18 mouse cellular contexts compared by ENCODE assay signal in the genomic region with DNA sequence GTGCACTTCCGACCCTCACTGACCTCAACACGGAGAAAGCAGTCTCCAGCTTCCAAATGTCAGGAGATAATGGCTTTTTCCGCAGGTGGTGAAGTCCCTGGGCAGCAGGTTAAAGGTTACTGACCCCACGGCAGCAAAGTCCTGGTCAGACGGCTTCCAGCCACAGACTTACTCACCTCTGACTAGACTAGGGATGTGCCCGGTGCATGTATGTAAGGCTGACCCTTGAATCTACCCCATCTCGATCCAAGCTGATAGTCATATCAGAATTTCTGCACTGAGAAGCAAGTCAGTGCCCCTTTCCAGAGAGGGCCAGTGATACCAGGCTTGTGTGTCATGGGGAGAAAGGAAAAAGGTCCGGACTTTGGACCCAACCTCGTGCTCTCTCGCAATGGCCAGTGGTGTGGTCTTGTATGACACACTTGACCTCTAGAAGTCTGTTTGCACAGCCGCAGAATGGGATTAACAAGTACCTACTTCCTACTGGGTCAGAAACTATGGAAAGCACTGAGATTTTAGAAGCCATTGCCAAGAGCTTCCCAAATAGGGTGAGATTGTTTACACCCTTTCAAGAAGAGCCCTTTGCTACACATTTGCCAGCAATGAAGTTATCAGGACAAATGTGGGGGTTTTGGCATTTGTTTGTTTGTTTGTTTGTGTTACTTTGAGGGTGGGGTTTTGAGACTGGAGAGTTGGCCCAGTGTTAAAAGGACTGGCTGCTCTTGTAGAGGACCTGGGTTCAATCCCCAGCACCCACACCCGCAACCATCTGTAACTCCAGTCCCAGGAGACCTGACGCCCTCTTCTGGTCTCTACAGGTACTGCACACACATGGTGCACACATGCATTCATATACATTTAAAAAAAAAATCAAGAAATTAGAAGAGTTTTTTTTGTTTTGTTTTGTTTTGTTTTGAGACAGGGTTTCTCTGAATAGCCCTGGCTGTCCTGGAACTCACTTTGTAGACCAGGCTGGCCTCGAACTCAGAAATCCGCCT. TPM values are rescaled to one million over a fixed set of nuclear protein-coding genes. Genes with fewer than 3 reads are reported as not detected.
DNase-seq lines count a peak whose midpoint lies in the region; ATAC-seq lines count a peak whose summit lies in the region.
"Had no signal": no experiment of that assay in that cellular context is flagged by ENCODE, and none has a peak within 500 bp of the region (broad histone marks: within the 10 kb centered on the region; RNA-seq: fewer than 3 reads in every experiment).

No protein-coding gene starts in this region.

- no peak for DNase-seq in liver, embryonic 11.5 days (ENCODE audit: low spot score)
- peak; percentile 60 for DNase-seq in adipocyte (ENCODE audit: low spot score)
- DNase-seq in adrenal gland, postnatal 25 days: no peak
- no peak for DNase-seq in spleen, adult 18-20 months
- DNase-seq: adrenal gland, postnatal 14 days; gastrocnemius, postnatal 25 days; kidney, adult 18-20 months; right cerebral cortex, adult 18-20 months; thymus, postnatal 36 days had no signal

- H3K27ac ChIP-seq in liver, embryonic 12.5 days: no peak overlapping the region
- H3K27ac ChIP-seq in liver, embryonic 11.5 days (ENCODE audit: low read depth, low read length): no peak overlapping the region
- peak overlapping the region; percentile 57; the same call in 1 of the 2 replicates for H3K27ac ChIP-seq in liver, embryonic 15.5 days (replicated peaks)
- no peak overlapping the region for H3K27ac ChIP-seq in stomach, embryonic 16.5 days (ENCODE audit: low read length)
- H3K27ac ChIP-seq: left cerebral cortex, adult 2 months; limb, embryonic 13.5 days; neural tube, embryonic 15.5 days had no signal

- H3K9ac ChIP-seq in liver, embryonic 12.5 days: no peak overlapping the region
- H3K9ac ChIP-seq in liver, embryonic 11.5 days (ENCODE audit: low read depth, low read length): no peak overlapping the region
- H3K9ac ChIP-seq in liver, embryonic 15.5 days: no peak overlapping the region
- no peak overlapping the region for H3K9ac ChIP-seq in stomach, embryonic 16.5 days (ENCODE audit: low read length)
- H3K9ac ChIP-seq: heart, embryonic 12.5 days; limb, embryonic 13.5 days; neural tube, embryonic 15.5 days had no signal

- no peaks in the 10 kb centered on the region for H3K9me3 ChIP-seq in liver, embryonic 12.5 days (replicated peaks)
- no peaks in the 10 kb centered on the region for H3K9me3 ChIP-seq in liver, embryonic 11.5 days (ENCODE audit: control insufficient read depth, low read length)
- no peaks in the 10 kb centered on the region for H3K9me3 ChIP-seq in liver, embryonic 15.5 days (replicated peaks)
- no peaks in the 10 kb centered on the region for H3K9me3 ChIP-seq in stomach, embryonic 16.5 days (replicated peaks; ENCODE audit: control insufficient read depth, low read length)
- H3K9me3 ChIP-seq: heart, embryonic 12.5 days; limb, embryonic 13.5 days; neural tube, embryonic 15.5 days had no signal

- H3K4me1 ChIP-seq in liver, embryonic 12.5 days: no peaks in the 10 kb centered on the region
- 0 out of 2 replicates have a peak, but pooled peaks cover 2% of the 10 kb centered on the region for H3K4me1 ChIP-seq in liver, embryonic 11.5 days (replicated peaks; ENCODE audit: control insufficient read depth, insufficient read depth, low read length)
- H3K4me1 ChIP-seq in liver, embryonic 15.5 days (replicated peaks): peaks cover 11% of the 10 kb centered on the region; the same call in 1 of the 2 replicates
- peaks cover 8% of the 10 kb centered on the region; the same call in 1 of the 2 replicates for H3K4me1 ChIP-seq in stomach, embryonic 16.5 days (ENCODE audit: control insufficient read depth, insufficient read depth, low read length)
- H3K4me1 ChIP-seq: neural tube, embryonic 15.5 days had no signal

- WGBS in liver, embryonic 12.5 days (ENCODE audit: insufficient replicate concordance): 70% methylated on average over 15 of the region's 15 CpGs
- WGBS in liver, embryonic 11.5 days: 77% methylated on average over 15 of the region's 15 CpGs
- 60% methylated on average over 15 of the region's 15 CpGs for WGBS in liver, embryonic 15.5 days (ENCODE audit: insufficient replicate concordance)
- 70% methylated on average over 15 of the region's 15 CpGs for WGBS in stomach, embryonic 16.5 days

- no peak overlapping the region for H3K4me3 ChIP-seq in liver, embryonic 12.5 days
- no peak overlapping the region for H3K4me3 ChIP-seq in liver, embryonic 11.5 days (ENCODE audit: low read depth, low read length)
- no peak overlapping the region for H3K4me3 ChIP-seq in liver, embryonic 15.5 days (replicated peaks)
- H3K4me3 ChIP-seq in stomach, embryonic 16.5 days (replicated peaks; ENCODE audit: low read length): no peak overlapping the region
- H3K4me3 ChIP-seq: heart, embryonic 12.5 days; left cerebral cortex, adult 2 months; limb, embryonic 13.5 days; neural tube, embryonic 15.5 days had no signal

- peaks cover 16% of the 10 kb centered on the region; the same call in 1 of the 2 replicates for H3K36me3 ChIP-seq in liver, embryonic 12.5 days
- peaks cover 3% of the 10 kb centered on the region for H3K36me3 ChIP-seq in liver, embryonic 11.5 days (ENCODE audit: control insufficient read depth, insufficient read depth, low read length)
- H3K36me3 ChIP-seq in liver, embryonic 15.5 days (replicated peaks): no peaks in the 10 kb centered on the region
- peaks cover 4% of the 10 kb centered on the region; the same call in 1 of the 2 replicates for H3K36me3 ChIP-seq in stomach, embryonic 16.5 days (ENCODE audit: control insufficient read depth, insufficient read depth, low read length)
- H3K36me3 ChIP-seq: neural tube, embryonic 15.5 days had no signal

- 0 out of 2 replicates have a peak, but pooled peaks have one; percentile 37 for ATAC-seq in liver, embryonic 12.5 days
- ATAC-seq in liver, embryonic 11.5 days (replicated peaks; ENCODE audit: low FRiP score): no peak
- ATAC-seq in liver, embryonic 15.5 days (ENCODE audit: insufficient read depth): peak; percentile 38; the same call in 1 of the 2 replicates
- ATAC-seq in stomach, embryonic 16.5 days (ENCODE audit: insufficient read depth, low FRiP score): peak; percentile 34; the same call in 1 of the 2 replicates
- ATAC-seq in megakaryocyte, adult 5-6 weeks (ENCODE audit: poor library complexity, severe bottlenecking): no peak
- ATAC-seq: forebrain, embryonic 14.5 days had no signal

- H3K4me2 ChIP-seq in liver, embryonic 12.5 days: no peak overlapping the region
- no peak overlapping the region for H3K4me2 ChIP-seq in liver, embryonic 11.5 days
- no peak overlapping the region for H3K4me2 ChIP-seq in liver, embryonic 15.5 days
- no peak overlapping the region for H3K4me2 ChIP-seq in stomach, embryonic 16.5 days (ENCODE audit: low read depth, low read length)
- H3K4me2 ChIP-seq: heart, embryonic 12.5 days; limb, embryonic 13.5 days; neural tube, embryonic 15.5 days had no signal

- no peaks in the 10 kb centered on the region for H3K27me3 ChIP-seq in liver, embryonic 12.5 days (replicated peaks)
- no peaks in the 10 kb centered on the region for H3K27me3 ChIP-seq in liver, embryonic 11.5 days (replicated peaks; ENCODE audit: control insufficient read depth, insufficient read depth, low read length)
- H3K27me3 ChIP-seq in liver, embryonic 15.5 days: no peaks in the 10 kb centered on the region
- no peaks in the 10 kb centered on the region for H3K27me3 ChIP-seq in stomach, embryonic 16.5 days (ENCODE audit: control insufficient read depth, insufficient read depth, low read length)
- H3K27me3 ChIP-seq: heart, embryonic 12.5 days; limb, embryonic 13.5 days; neural tube, embryonic 15.5 days had no signal

RNA-seq across cellular contexts. Expression of a gene that starts 10.0 kb away (rescaled TPM):
- polyA plus RNA-seq in liver, embryonic 12.5 days (2016; fragmentation: Nextera tagmentation; extraction: Ambion mirVana): 6.7 and 7.8 TPM in 2 replicates
- 11.6 and 14.6 TPM in 2 replicates for polyA plus RNA-seq in liver, embryonic 11.5 days (2014; fragmentation: Nextera tagmentation; extraction: Ambion mirVana)
- 4.1 and 5.3 TPM in 2 replicates for polyA plus RNA-seq in liver, embryonic 15.5 days (2015; fragmentation: Nextera tagmentation; extraction: Ambion mirVana)
- 20.6 and 21.1 TPM in 2 replicates for polyA plus RNA-seq in stomach, embryonic 16.5 days (2015; fragmentation: Nextera tagmentation; extraction: Ambion mirVana)
- total RNA-seq in adrenal gland, postnatal 25 days (2021): 10.0 and 13.1 TPM in 2 replicates
- total RNA-seq in megakaryocyte, adult 5-6 weeks (2015): 0.25 TPM in 1 of 2 replicates, not detected in the other
- not detected in 2 replicates for total RNA-seq in megakaryocyte, adult 5-6 weeks (2017)

Comparison
In these comparisons a context has a peak if more than half of its experiments do, and no peak if none do; other contexts are left out.
1. ATAC-seq: peak in liver, embryonic 12.5 days (single experiment), liver, embryonic 15.5 days (single experiment) and stomach, embryonic 16.5 days (single experiment); none in liver, embryonic 11.5 days (single experiment) and megakaryocyte, adult 5-6 weeks (single experiment).